ENCODE assay signal across 21 mouse cellular contexts in the genomic region with DNA sequence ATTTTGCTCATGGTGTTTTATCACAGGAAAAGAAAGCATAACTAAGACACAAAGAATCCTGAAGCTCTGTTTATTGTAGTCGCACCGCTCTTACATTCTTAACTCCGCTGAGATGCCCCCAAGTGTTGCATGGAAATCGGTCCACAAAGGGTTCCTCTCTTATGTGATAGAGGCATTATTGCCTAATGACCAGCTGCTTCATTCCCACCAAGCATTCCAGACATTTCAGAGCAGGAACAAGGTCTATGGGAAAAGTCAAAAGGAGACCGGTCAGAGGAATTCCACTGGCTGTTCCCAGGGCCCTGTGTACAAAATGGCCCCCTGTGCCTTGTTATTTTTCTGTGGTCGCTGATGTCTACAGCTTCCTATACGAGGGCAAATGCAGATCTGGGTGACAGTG. TPM values are rescaled to one million over a fixed set of nuclear protein-coding genes. Genes with fewer than 3 reads are reported as not detected.
DNase-seq lines count a peak whose midpoint lies in the region; ATAC-seq lines count a peak whose summit lies in the region.
"Had no signal": no experiment of that assay in that cellular context is flagged by ENCODE, and none has a peak within 500 bp of the region (broad histone marks: within the 10 kb centered on the region; RNA-seq: fewer than 3 reads in every experiment).

No protein-coding gene starts in this region.

- H3K4me3 ChIP-seq in heart, embryonic 13.5 days = no peak overlapping the region
- H3K4me3 ChIP-seq in kidney, embryonic 15.5 days (replicated peaks) = no peak overlapping the region
- H3K4me3 ChIP-seq in brown adipose tissue, adult 24 weeks (ENCODE audit: insufficient read depth, low read depth, low read length) = no peak overlapping the region
- H3K4me3 ChIP-seq: embryonic facial prominence, embryonic 12.5 days; hindbrain, embryonic 12.5 days had no signal

- 69% methylated on average over 7 of the region's 7 CpGs for WGBS in heart, embryonic 13.5 days
- WGBS in kidney, embryonic 15.5 days = 68% methylated on average over 7 of the region's 7 CpGs

- no peak for DNase-seq in heart, adult 8-10 months (ENCODE audit: low spot score)
- no peak for DNase-seq in kidney, postnatal 36 days
- DNase-seq in lung, postnatal 10 days = peak; percentile 6
- DNase-seq in lung, postnatal 14 days = no peak
- no peak for DNase-seq in left cerebral cortex, adult 9 months (ENCODE audit: low spot score in 2 of 2)
- DNase-seq: adrenal gland, postnatal 10 days; cerebellum, adult 11-12 months; cerebellum, adult 9-10 months; cerebellum, postnatal 25 days; gastrocnemius, postnatal 25 days; heart, postnatal 4 days had no signal

- no peak overlapping the region for H3K4me2 ChIP-seq in heart, embryonic 13.5 days
- no peak overlapping the region for H3K4me2 ChIP-seq in kidney, embryonic 15.5 days
- H3K4me2 ChIP-seq: embryonic facial prominence, embryonic 12.5 days; heart, embryonic 11.5 days; hindbrain, embryonic 12.5 days had no signal

- ATAC-seq in heart, embryonic 13.5 days (ENCODE audit: extremely low read depth, insufficient number of reproducible peaks, low FRiP score, low TSS enrichment) = no peak
- no peak for ATAC-seq in kidney, embryonic 15.5 days (replicated peaks; ENCODE audit: low FRiP score)
- ATAC-seq: forebrain, embryonic 16.5 days; hindbrain, embryonic 16.5 days; inflammation-experienced regulatory T-cells, adult 6 months had no signal

- peaks cover 44% of the 10 kb centered on the region for H3K4me1 ChIP-seq in heart, embryonic 13.5 days
- peaks cover 22% of the 10 kb centered on the region for H3K4me1 ChIP-seq in kidney, embryonic 15.5 days
- no peaks in the 10 kb centered on the region for H3K4me1 ChIP-seq in brown adipose tissue, adult 24 weeks (ENCODE audit: control insufficient read depth, insufficient read depth, insufficient read length, low read length)
- H3K4me1 ChIP-seq: hindbrain, embryonic 12.5 days had no signal

- peak overlapping the region; percentile 50 for H3K27ac ChIP-seq in heart, embryonic 13.5 days (replicated peaks)
- H3K27ac ChIP-seq in kidney, embryonic 15.5 days = peak overlapping the region; percentile 34; the same call in 1 of the 2 replicates
- peak overlapping the region; percentile 40; the same call in 1 of the 2 replicates for H3K27ac ChIP-seq in brown adipose tissue, adult 24 weeks (replicated peaks; ENCODE audit: low read depth, low read length)
- H3K27ac ChIP-seq: embryonic facial prominence, embryonic 12.5 days; hindbrain, embryonic 12.5 days had no signal

- no peak overlapping the region for H3K9ac ChIP-seq in heart, embryonic 13.5 days
- no peak overlapping the region for H3K9ac ChIP-seq in kidney, embryonic 15.5 days
- H3K9ac ChIP-seq: embryonic facial prominence, embryonic 12.5 days; hindbrain, embryonic 12.5 days had no signal

- peaks cover 15% of the 10 kb centered on the region; the same call in 1 of the 2 replicates for H3K36me3 ChIP-seq in heart, embryonic 13.5 days
- no peaks in the 10 kb centered on the region for H3K36me3 ChIP-seq in kidney, embryonic 15.5 days
- H3K36me3 ChIP-seq: embryonic facial prominence, embryonic 12.5 days; hindbrain, embryonic 12.5 days had no signal

- H3K9me3 ChIP-seq in heart, embryonic 13.5 days = no peaks in the 10 kb centered on the region
- no peaks in the 10 kb centered on the region for H3K9me3 ChIP-seq in kidney, embryonic 15.5 days (replicated peaks)
- H3K9me3 ChIP-seq: embryonic facial prominence, embryonic 12.5 days; hindbrain, embryonic 12.5 days had no signal

- H3K27me3 ChIP-seq in heart, embryonic 13.5 days (replicated peaks) = no peaks in the 10 kb centered on the region
- H3K27me3 ChIP-seq in kidney, embryonic 15.5 days = no peaks in the 10 kb centered on the region
- H3K27me3 ChIP-seq: CH12.LX; embryonic facial prominence, embryonic 12.5 days; hindbrain, embryonic 12.5 days had no signal

RNA-seq across cellular contexts. Expression of a gene that starts 53.0 kb away (rescaled TPM):
- polyA plus RNA-seq in heart, embryonic 13.5 days (2015; fragmentation: Nextera tagmentation; extraction: Ambion mirVana) = 165 and 173 TPM in 2 replicates
- total RNA-seq in heart, adult 8-10 months (2022) = 10 to 100 TPM; 38.7 to 48.1 (median 43.9) TPM
- 242 and 266 TPM in 2 replicates for polyA plus RNA-seq in kidney, embryonic 15.5 days (2015; fragmentation: Nextera tagmentation; extraction: Ambion mirVana)
- polyA plus RNA-seq in brown adipose tissue, adult 24 weeks (2012; ENCODE audit: insufficient read depth, insufficient read length, missing spikeins) = 37.2 and 65.2 TPM in 2 replicates
